Mouse (Mus musculus) adrenal gland, adult 2 months (tissue): ENCODE measurements at regions not wholly inside any gene's neighbourhood (a gene's known extent, or its start where the extent isn't known, plus 50 kb on each side); places are given as distances from the start of the nearest gene placed in this dataset.

ENCODE experiments used
- DNase-seq: peaks from one replicate; pipeline ENCODE4 v3.0.0; 2021

- no peak for DNase-seq
These were observed 87.8 kb upstream of the Krr1 start for GRCm38 (mm10) chr10:111884701-111885100.

- DNase-seq = no peak
These were observed 83.4 kb upstream of the Krr1 start for GRCm38 (mm10) chr10:111889111-111889510.

- no peak for DNase-seq
These were observed 79.0 kb upstream of the Krr1 start for GRCm38 (mm10) chr10:111893489-111893888.

GRCm38 (mm10) chr10:111893941-111894340 is 78.5 kb upstream of the Krr1 start:
- DNase-seq = no peak

- no peak for DNase-seq
These were observed 75.1 kb upstream of the Krr1 start for GRCm38 (mm10) chr10:111897361-111897760.

- no peak for DNase-seq
These were observed 71.4 kb upstream of the Krr1 start for GRCm38 (mm10) chr10:111900723-111901716.

- no peak for DNase-seq
These were observed 68.5 kb upstream of the Krr1 start for GRCm38 (mm10) chr10:111903956-111904355.

GRCm38 (mm10) chr10:111907836-111908235 is 64.6 kb upstream of the Krr1 start:
- no peak for DNase-seq

- no peak for DNase-seq
These were observed 59.9 kb upstream of the Krr1 start for GRCm38 (mm10) chr10:111912561-111912960.

GRCm38 (mm10) chr10:111913066-111913785 is 59.2 kb upstream of the Krr1 start:
- DNase-seq = no peak

- DNase-seq = no peak
These were observed 58.2 kb upstream of the Krr1 start for GRCm38 (mm10) chr10:111914231-111914630.

- no peak for DNase-seq
These were observed 54.4 kb upstream of the Krr1 start for GRCm38 (mm10) chr10:111918071-111918507.

- DNase-seq = no peak
These were observed 53.0 kb upstream of the Krr1 start for GRCm38 (mm10) chr10:111919475-111919874.

- no peak for DNase-seq
These were observed 51.0 kb upstream of the Krr1 start for GRCm38 (mm10) chr10:111921492-111921891.
